Mouse (Mus musculus) liver, embryonic 14.5 days (tissue): ENCODE results near the gene Mief1. TPM values are rescaled to one million over a fixed set of nuclear protein-coding genes. Genes with fewer than 3 reads are reported as not detected.

Source experiments
- ATAC-seq: fragments of 200-750 bp; cut with Nextera tagmentation; 2 replicates; pipeline ENCODE4 v1.8.0; 2017; ENCODE audit warnings: moderate number of reproducible peaks, mild to moderate bottlenecking, moderate library complexity; ENCODE audit not compliant: insufficient read depth
- DNase-seq, 3 experiments: peaks; one replicate each; pipeline ENCODE4 v3.0.0-alpha.2; 2012 to 2013; ENCODE audit warnings: low read depth in 3 of 3, low spot score in 3 of 3
- H3K27ac ChIP-seq: fragments of 300-500 bp; sonication (generic); 2 replicates; pipeline ENCODE4 v1.5.1; 2014; ENCODE audit warnings: moderate library complexity, mild to moderate bottlenecking, control low read depth, inconsistent platforms
- H3K27me3 ChIP-seq: fragments of 300-500 bp; sonication (generic); 2 replicates; pipeline ENCODE4 v1.6.1; 2014; ENCODE audit warnings: mild to moderate bottlenecking, low read length, moderate library complexity; ENCODE audit not compliant: control insufficient read depth, insufficient read depth
- H3K36me3 ChIP-seq: fragments of 300-500 bp; sonication (generic); replicated peaks from 2 replicates; pipeline ENCODE4 v1.6.1; 2014; ENCODE audit warnings: low read depth; ENCODE audit not compliant: control insufficient read depth, insufficient read depth
- H3K4me1 ChIP-seq, 2 experiments: fragments of 200-500 bp in 1 of 2; fragments of 300-500 bp in 1 of 2; sonication (generic) in 1 of 2; replicated peaks; 2 replicates each; pipeline ENCODE4 v1.6.1; 2012 to 2014; ENCODE audit warnings: antibody characterized with exemption in 1 of 2, inconsistent platforms in 1 of 2, low read length in 1 of 2; ENCODE audit not compliant: control insufficient read depth in 2 of 2, insufficient read depth in 2 of 2
- H3K4me2 ChIP-seq: fragments of 300-500 bp; sonication (generic); 2 replicates; pipeline ENCODE4 v1.6.1; 2014; ENCODE audit warnings: low read depth, mild to moderate bottlenecking, control low read depth, moderate library complexity
- H3K4me3 ChIP-seq, 2 experiments: fragments of 200-500 bp in 1 of 2; fragments of 300-500 bp in 1 of 2; sonication (generic) in 1 of 2; 2 replicates each; pipeline ENCODE4 v1.5.1; 2012 to 2014; ENCODE audit warnings: low read depth in 2 of 2, low read length in 2 of 2, mild to moderate bottlenecking in 2 of 2, control low read depth in 1 of 2, inconsistent platforms in 1 of 2, moderate library complexity in 1 of 2; ENCODE audit not compliant: insufficient read depth in 1 of 2
- H3K9ac ChIP-seq: fragments of 300-500 bp; sonication (generic); replicated peaks from 2 replicates; pipeline ENCODE4 v1.6.1; 2014; ENCODE audit warnings: mild to moderate bottlenecking, control low read depth, moderate library complexity
- H3K9me3 ChIP-seq: fragments of 300-500 bp; sonication (generic); 2 replicates; pipeline ENCODE4 v1.6.1; 2016; ENCODE audit warnings: low read length, mixed read lengths; ENCODE audit not compliant: control insufficient read depth
- CTCF ChIP-seq: IDR thresholded peaks from 2 replicates; pipeline ENCODE4 v1.5.1; 2016; ENCODE audit warnings: antibody characterized with exemption, low read depth, control low read depth
- EP300 ChIP-seq: IDR thresholded peaks from 2 replicates; pipeline ENCODE4 v1.6.1; 2016; ENCODE audit warnings: antibody characterized with exemption, low read depth
- WGBS: fragments of 180-500 bp; shearing (Covaris S2); extraction: QIAGEN DNeasy Blood & Tissue Kit; methylation state at CpG from one replicate; pipeline ENCODE4 v1.1.7; 2014; ENCODE audit not compliant: insufficient replicate concordance; 5-methylcytosine and 5-hydroxymethylcytosine counted together
- polyA plus RNA-seq, 2 experiments: library from polyadenylated mRNA; depleted of rRNA in 1 of 2; stranded (reverse) in 1 of 2; unstranded in 1 of 2; fragments of >200 nt; fragmentation: Nextera tagmentation in 1 of 2; extraction: Ambion mirVana in 1 of 2; gene quantifications; 2 replicates each; pipeline versions ENCODE4 v1.2.1 to v1.2.3; 2012 to 2014

Gene Mief1
- polyA plus RNA-seq, 2 experiments = 4.8 to 13.3 TPM

DNA sequence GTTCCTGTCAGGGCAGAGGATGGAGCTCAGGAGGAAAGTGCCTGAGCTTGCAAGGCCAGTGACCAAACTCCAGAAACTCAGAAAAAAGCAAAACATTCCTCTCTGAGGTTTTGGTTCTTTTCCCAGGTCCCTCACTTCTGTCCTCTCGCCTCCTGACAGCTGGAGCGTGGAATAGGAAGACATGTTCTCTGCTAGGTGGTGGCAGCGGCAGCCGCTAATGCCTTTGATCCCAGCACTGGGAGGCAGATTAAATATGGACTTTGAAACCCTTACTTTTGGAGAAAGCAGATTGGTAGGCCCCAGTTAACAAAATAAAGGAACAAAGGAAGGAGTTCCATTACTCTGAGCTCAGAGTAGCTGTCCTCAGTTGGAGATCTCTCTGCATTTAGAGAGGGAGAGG is 25.4 kb upstream of the Mief1 start:
- Histone ChIP-seq H3K4me2 (no peak overlapping the region), H3K36me3 (no peaks in the 10 kb centered on the region), H3K9ac (no peak overlapping the region), H3K27ac (no peak overlapping the region), H3K4me1 (peaks cover 0 to 2% of the 10 kb centered on the region in 2 experiments; a peak in 1 of 4 replicates), H3K9me3 (no peaks in the 10 kb centered on the region), H3K27me3 (no peaks in the 10 kb centered on the region), H3K4me3 (no peak overlapping the region)
- WGBS = 35% methylated on average over 4 of the region's 4 CpGs
- ATAC-seq (no peak), DNase-seq (no peak)
- TF ChIP-seq EP300 = no peak
- TF ChIP-seq CTCF = no peak

DNA sequence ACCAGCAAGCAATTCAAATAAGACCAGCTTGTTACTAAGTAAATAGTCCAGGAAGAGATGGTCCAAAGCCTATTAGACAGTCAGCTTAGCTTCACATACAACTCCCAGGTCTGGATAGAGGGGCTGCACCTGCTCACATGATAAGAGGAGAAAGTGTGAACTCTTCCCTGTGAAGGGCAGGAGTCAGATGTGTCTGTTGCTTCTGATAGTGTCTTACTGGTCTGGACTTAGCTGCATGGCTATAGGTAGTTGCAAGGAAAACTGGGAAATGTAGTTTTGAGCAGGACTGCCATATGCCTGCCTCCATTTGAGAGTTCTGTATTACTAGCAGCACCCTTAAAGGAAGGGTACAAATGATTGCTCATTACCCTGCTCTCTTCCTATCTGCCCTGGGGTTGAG is 20.1 kb upstream of the Mief1 start:
- H3K4me1 ChIP-seq = peaks cover 0 to 5% of the 10 kb centered on the region in 2 experiments; a peak in 2 of 4 replicates
- ATAC-seq (peak; percentile 74), DNase-seq (no peak)
- no peak overlapping the region for H3K9ac ChIP-seq
- H3K36me3 ChIP-seq = no peaks in the 10 kb centered on the region
- no peak overlapping the region for H3K4me3 ChIP-seq
- no peak overlapping the region for H3K27ac ChIP-seq
- no peaks in the 10 kb centered on the region for H3K27me3 ChIP-seq
- no peaks in the 10 kb centered on the region for H3K9me3 ChIP-seq
- no peak overlapping the region for H3K4me2 ChIP-seq
- TF ChIP-seq CTCF (no peak), EP300 (peak; percentile 47)

DNA sequence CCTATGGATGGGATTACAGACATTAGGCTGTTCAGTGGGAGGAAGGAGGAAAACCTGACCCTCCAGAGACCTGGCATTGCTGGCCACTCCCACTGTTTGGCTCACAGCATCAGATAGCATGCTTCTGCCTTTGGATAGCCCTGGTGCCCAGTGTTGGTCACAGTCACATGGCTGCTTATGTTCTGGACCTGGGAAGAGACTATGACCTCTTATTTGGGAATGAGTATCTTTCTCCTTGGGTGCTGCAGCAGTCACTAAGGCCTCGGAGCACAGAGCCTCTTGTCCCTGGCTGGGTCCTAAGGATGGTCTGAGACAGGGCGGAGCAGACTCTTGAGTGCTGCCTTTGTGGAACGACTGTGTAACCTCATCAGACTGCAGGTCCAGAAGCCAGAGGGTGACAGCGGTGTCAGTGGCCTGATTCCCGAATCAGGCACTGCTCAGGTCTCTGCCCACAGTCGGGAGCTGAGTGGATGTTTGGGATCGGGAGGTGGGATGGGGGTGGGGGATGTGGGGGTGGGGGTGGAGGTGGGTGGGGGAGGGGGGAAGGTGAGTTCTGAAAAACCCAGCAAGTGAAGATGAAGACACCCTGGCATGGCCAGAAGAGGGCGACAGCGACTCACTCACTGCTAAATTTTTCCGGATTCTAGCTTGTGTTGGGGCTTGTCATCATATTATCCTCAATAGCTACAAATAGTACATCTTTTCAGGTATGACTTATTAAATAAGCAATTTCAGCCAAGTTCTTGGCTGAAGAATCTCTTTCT is 17.9 kb upstream of the Mief1 start:
- Histone ChIP-seq H3K36me3 (no peaks in the 10 kb centered on the region), H3K4me1 (peaks cover 0 to 12% of the 10 kb centered on the region in 2 experiments; a peak in 2 of 4 replicates), H3K4me2 (no peak overlapping the region), H3K27ac (no peak overlapping the region), H3K9me3 (no peaks in the 10 kb centered on the region), H3K9ac (no peak overlapping the region), H3K4me3 (no peak overlapping the region), H3K27me3 (no peaks in the 10 kb centered on the region)
- TF ChIP-seq CTCF (peak; percentile 57), EP300 (no peak)
- 15% methylated on average over 10 of the region's 10 CpGs for WGBS
- no peak for DNase-seq
- no peak for ATAC-seq

DNA sequence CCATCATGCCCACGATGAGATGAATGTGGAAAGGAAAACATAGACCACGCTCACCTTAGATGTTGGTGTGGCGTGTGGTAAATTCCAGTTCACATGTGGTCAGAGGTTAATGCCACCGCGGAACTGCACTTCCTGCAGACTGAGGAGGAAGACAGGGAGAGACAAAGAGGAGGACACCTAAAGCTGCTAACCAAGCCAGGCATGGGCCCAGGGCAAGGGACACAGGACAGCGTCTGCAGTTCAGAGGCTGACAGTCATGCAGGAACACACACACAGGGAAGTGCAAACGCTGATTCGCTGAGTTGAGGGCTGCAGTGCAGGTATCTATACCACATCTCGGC is 17.4 kb upstream of the Mief1 start:
- Histone ChIP-seq H3K9me3 (no peaks in the 10 kb centered on the region), H3K9ac (no peak overlapping the region), H3K4me1 (peaks cover 0 to 12% of the 10 kb centered on the region in 2 experiments; a peak in 2 of 4 replicates), H3K27me3 (no peaks in the 10 kb centered on the region), H3K4me2 (no peak overlapping the region), H3K36me3 (no peaks in the 10 kb centered on the region), H3K4me3 (no peak overlapping the region), H3K27ac (no peak overlapping the region)
- WGBS = 30% methylated on average over 9 of the region's 9 CpGs
- ATAC-seq = no peak
- no peak for DNase-seq
- TF ChIP-seq EP300 = no peak
- TF ChIP-seq CTCF = no peak; the same call in 1 of the 2 replicates

DNA sequence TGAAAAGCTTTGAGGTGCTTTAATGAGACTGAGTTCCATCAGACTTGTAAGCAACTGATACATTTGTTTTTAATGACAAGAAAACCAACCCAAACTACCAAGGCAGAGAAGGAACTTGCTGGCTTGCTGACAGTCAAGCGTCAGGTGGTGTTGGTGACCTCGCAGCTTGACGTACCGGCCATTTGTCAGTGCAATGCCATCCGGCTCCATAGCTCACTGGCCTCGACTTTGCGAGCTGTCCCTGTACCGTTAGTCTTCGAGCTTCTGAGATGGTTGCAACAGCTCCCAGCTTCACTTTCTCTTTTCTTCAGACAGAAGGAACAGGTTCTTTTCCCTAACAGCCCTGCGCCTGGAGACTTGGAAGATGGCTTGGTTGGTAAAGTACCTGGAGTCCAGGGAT is 16.3 kb upstream of the Mief1 start:
- DNase-seq (no peak), ATAC-seq (no peak)
- Histone ChIP-seq H3K4me3 (no peak overlapping the region), H3K27ac (no peak overlapping the region), H3K4me2 (no peak overlapping the region), H3K9ac (no peak overlapping the region), H3K9me3 (no peaks in the 10 kb centered on the region), H3K36me3 (no peaks in the 10 kb centered on the region), H3K27me3 (no peaks in the 10 kb centered on the region), H3K4me1 (peaks cover 0 to 12% of the 10 kb centered on the region in 2 experiments; a peak in 2 of 4 replicates)
- WGBS = 69% methylated on average over 10 of the region's 10 CpGs
- TF ChIP-seq CTCF (no peak), EP300 (no peak)
